ENCODE assay signal across 20 mouse cellular contexts in genomic region chr4:126018966-126019538, GRCm38 (mm10). TPM values are rescaled to one million over a fixed set of nuclear protein-coding genes. Genes with fewer than 3 reads are reported as not detected.
DNase-seq lines count a peak whose midpoint lies in the region; ATAC-seq and TF ChIP-seq lines count a peak whose summit lies in the region.
"Had no signal": no experiment of that assay in that cellular context is flagged by ENCODE, and none has a peak within 500 bp of the region (broad histone marks: within the 10 kb centered on the region; RNA-seq: fewer than 3 reads in every experiment).

No protein-coding gene starts in this region.

- no peak for ATAC-seq in lung, postnatal 0 days
- ATAC-seq: hindbrain, embryonic 16.5 days; intestine, postnatal 0 days had no signal

- no peak overlapping the region for H3K4me3 ChIP-seq in heart, embryonic 10.5 days
- H3K4me3 ChIP-seq in lung, postnatal 0 days (ENCODE audit: low read depth, low read length), result no peak overlapping the region
- H3K4me3 ChIP-seq in lung, adult 2 months (replicated peaks; ENCODE audit: extremely low read depth, low read depth, low read length), result no peak overlapping the region
- H3K4me3 ChIP-seq: heart, embryonic 13.5 days; liver, embryonic 13.5 days; neural tube, embryonic 12.5 days had no signal

- 77% methylated on average over 11 of the region's 11 CpGs for WGBS in heart, embryonic 10.5 days
- 60% methylated on average over 11 of the region's 11 CpGs for WGBS in lung, postnatal 0 days
- 62% methylated on average over 11 of the region's 11 CpGs for WGBS in lung, adult 2 months

- no peak overlapping the region for H3K9ac ChIP-seq in lung, postnatal 0 days (replicated peaks; ENCODE audit: low read depth)
- H3K9ac ChIP-seq: heart, embryonic 13.5 days; liver, embryonic 13.5 days; neural tube, embryonic 12.5 days had no signal

- H3K4me2 ChIP-seq in lung, postnatal 0 days (replicated peaks; ENCODE audit: low read depth, low read length), result no peak overlapping the region
- H3K4me2 ChIP-seq: heart, embryonic 13.5 days; liver, embryonic 13.5 days; neural tube, embryonic 12.5 days had no signal

- TF ChIP-seq CTCF in lung, postnatal 0 days (IDR thresholded peaks at IDR 0.05), result no peak
- no peak for TF ChIP-seq CTCF in lung, adult 2 months (IDR thresholded peaks at IDR 0.05; ENCODE audit: insufficient read depth, low read length)

- TF ChIP-seq POLR2A in lung, adult 2 months (IDR thresholded peaks at IDR 0.05; ENCODE audit: borderline replicate concordance, extremely low read depth, low read depth, low read length), result no peak

- DNase-seq in heart, adult 8-10 months (ENCODE audit: low spot score), result peak; percentile 22
- DNase-seq in heart, embryonic 10.5 days (ENCODE audit: low spot score), result no peak
- DNase-seq in lung, postnatal 0 days (ENCODE audit: low spot score), result peak; percentile 17
- DNase-seq in lung, adult 2 months, result no peak
- DNase-seq in brain, adult 2 months (ENCODE audit: low read depth, low spot score), result peak; percentile 11
- peak; percentile 60 to 61 for DNase-seq in monocyte, adult 2 months (ENCODE audit: low read depth in 1 of 2, low spot score in 2 of 2)
- DNase-seq in ovary, postnatal 10 days (ENCODE audit: low spot score), result no peak
- DNase-seq in cerebellum, adult 8-10 months, result no peak
- DNase-seq: adrenal gland, postnatal 10 days; cerebellum, postnatal 10 days; embryo, embryonic 11 days; gastrocnemius, postnatal 14 days; heart, postnatal 4 days; kidney, postnatal 25 days; layer of hippocampus, postnatal 36 days; liver, embryonic 13.5 days had no signal

- no peaks in the 10 kb centered on the region for H3K4me1 ChIP-seq in heart, embryonic 10.5 days
- H3K4me1 ChIP-seq in lung, postnatal 0 days (ENCODE audit: insufficient read depth, low read depth, low read length), result no peaks in the 10 kb centered on the region
- no peaks in the 10 kb centered on the region for H3K4me1 ChIP-seq in lung, adult 2 months (ENCODE audit: control insufficient read depth, insufficient read depth, low read length)
- H3K4me1 ChIP-seq: heart, embryonic 13.5 days; neural tube, embryonic 12.5 days had no signal

- TF ChIP-seq EP300 in lung, postnatal 0 days (IDR thresholded peaks at IDR 0.05), result no peak

- no peaks in the 10 kb centered on the region for H3K27me3 ChIP-seq in heart, embryonic 10.5 days (ENCODE audit: insufficient read depth, poor library complexity, severe bottlenecking)
- H3K27me3 ChIP-seq in lung, postnatal 0 days (replicated peaks; ENCODE audit: insufficient read depth, low read length), result no peaks in the 10 kb centered on the region
- H3K27me3 ChIP-seq: liver, embryonic 13.5 days; neural tube, embryonic 12.5 days had no signal

- no peaks in the 10 kb centered on the region for H3K36me3 ChIP-seq in heart, embryonic 10.5 days
- H3K36me3 ChIP-seq in lung, postnatal 0 days (ENCODE audit: insufficient read depth, low read length), result no peaks in the 10 kb centered on the region
- H3K36me3 ChIP-seq: heart, embryonic 13.5 days; liver, embryonic 13.5 days; neural tube, embryonic 12.5 days had no signal

- H3K9me3 ChIP-seq in heart, embryonic 10.5 days, result no peaks in the 10 kb centered on the region
- H3K9me3 ChIP-seq in lung, postnatal 0 days (ENCODE audit: low read length), result no peaks in the 10 kb centered on the region
- H3K9me3 ChIP-seq: heart, embryonic 13.5 days; liver, embryonic 13.5 days; neural tube, embryonic 12.5 days had no signal

- H3K27ac ChIP-seq in heart, embryonic 10.5 days, result no peak overlapping the region
- no peak overlapping the region for H3K27ac ChIP-seq in lung, postnatal 0 days (ENCODE audit: low read length)
- H3K27ac ChIP-seq: heart, embryonic 13.5 days; neural tube, embryonic 12.5 days had no signal

RNA-seq across cellular contexts. Expression of gene Csf3r, which starts 5.3 kb away (rescaled TPM):
- 1 to 10 TPM in 3 of 4 experiments, under 1 TPM in 1; 0.66 to 5.4 (median 1.2) TPM for total RNA-seq in heart, adult 8-10 months (2022)
- polyA plus RNA-seq in heart, embryonic 10.5 days (2016; fragmentation: Nextera tagmentation; extraction: Ambion mirVana), result 0.30 and 0.53 TPM in 2 replicates
- polyA plus RNA-seq in lung, postnatal 0 days (2015; fragmentation: Nextera tagmentation; extraction: Ambion mirVana), result 3.4 and 3.7 TPM in 2 replicates
- 20.9 and 39.2 TPM in 2 replicates for polyA plus RNA-seq in lung, adult 2 months (2012; rRNA removed)

RNA-seq across cellular contexts. Expression of gene Mrps15, which starts 27.7 kb away (rescaled TPM):
- 10 to 100 TPM; 66.9 to 90.0 (median 81.3) TPM for total RNA-seq in heart, adult 8-10 months (2022)
- polyA plus RNA-seq in heart, embryonic 10.5 days (2016; fragmentation: Nextera tagmentation; extraction: Ambion mirVana), result 142 and 157 TPM in 2 replicates
- polyA plus RNA-seq in lung, postnatal 0 days (2015; fragmentation: Nextera tagmentation; extraction: Ambion mirVana), result 63.5 and 74.9 TPM in 2 replicates
- polyA plus RNA-seq in lung, adult 2 months (2012; rRNA removed), result 48.6 and 49.8 TPM in 2 replicates

RNA-seq across cellular contexts. Expression of gene Oscp1, which starts 39.3 kb away (rescaled TPM):
- 1 to 10 TPM; 1.4 to 3.0 (median 2.2) TPM for total RNA-seq in heart, adult 8-10 months (2022)
- polyA plus RNA-seq in heart, embryonic 10.5 days (2016; fragmentation: Nextera tagmentation; extraction: Ambion mirVana), result 8.2 and 9.1 TPM in 2 replicates
- polyA plus RNA-seq in lung, postnatal 0 days (2015; fragmentation: Nextera tagmentation; extraction: Ambion mirVana), result 11.8 and 12.3 TPM in 2 replicates
- 2.8 and 4.5 TPM in 2 replicates for polyA plus RNA-seq in lung, adult 2 months (2012; rRNA removed)

Comparison
In these comparisons a context has a peak if more than half of its experiments do, and no peak if none do; other contexts are left out.
1. DNase-seq: peak in heart, adult 8-10 months (single experiment), lung, postnatal 0 days (single experiment), brain, adult 2 months (single experiment) and monocyte, adult 2 months (2 of 2); none in heart, embryonic 10.5 days (single experiment), lung, adult 2 months (single experiment), ovary, postnatal 10 days (single experiment) and cerebellum, adult 8-10 months (single experiment).